Mouse (Mus musculus): ENCODE measurements around the gene Hacd4. TPM values are rescaled to one million over a fixed set of nuclear protein-coding genes. Genes with fewer than 3 reads are reported as not detected.

Gene Hacd4
- 3.1 and 3.8 TPM in 2 replicates for polyA plus RNA-seq (2014; fragmentation: Nextera tagmentation; extraction: Ambion mirVana)

DNA sequence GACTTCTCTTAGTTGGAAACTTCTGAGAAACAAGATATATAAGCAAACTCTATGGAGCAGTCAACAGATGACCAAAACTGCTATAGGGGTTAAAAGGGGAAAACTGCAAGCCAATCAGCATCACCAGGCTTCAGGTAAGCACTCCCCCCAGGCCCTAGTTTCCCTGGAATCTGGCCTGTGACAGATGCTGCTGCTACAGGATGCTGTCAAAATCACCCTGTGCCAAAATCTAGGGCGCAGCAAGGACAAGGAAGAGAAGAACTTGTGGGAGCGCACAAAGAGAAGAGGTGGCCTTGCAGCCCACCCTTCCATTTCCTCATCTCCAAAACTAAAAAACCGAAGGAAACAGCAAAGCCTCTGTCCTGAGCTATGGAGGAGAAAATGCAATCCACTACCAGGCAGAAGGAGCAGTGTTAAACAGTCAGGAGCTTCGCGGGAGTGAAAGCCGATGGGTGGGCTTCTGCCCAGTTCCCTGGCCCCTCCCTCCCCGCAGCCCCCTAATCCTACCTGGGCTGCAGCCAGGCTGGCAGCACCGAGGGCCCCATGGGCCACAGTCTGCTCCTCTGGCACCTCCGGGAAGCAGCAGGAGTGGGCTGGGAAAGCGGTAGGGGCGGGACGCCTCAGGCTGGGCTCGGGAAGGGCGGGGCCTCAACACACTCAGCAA lies at the start of gene Hacd4:
Gene Hacd4, minus strand, starts transcription at position 603 of the 664 bp plus-strand sequence.
- H3K27me3 ChIP-seq (ENCODE audit: control insufficient read depth, insufficient read depth, low read length), result no peaks in the 10 kb centered on the region
- H3K4me2 ChIP-seq (ENCODE audit: low read depth, low read length, severe bottlenecking), result peak within 1 kb of the TSS; percentile 49
- no peaks in the 10 kb centered on the region for H3K9me3 ChIP-seq (ENCODE audit: control insufficient read depth, low read length)
- H3K9ac ChIP-seq (ENCODE audit: low read length), result peak within 1 kb of the TSS; percentile 43
- no peaks in the 10 kb centered on the region for H3K36me3 ChIP-seq (ENCODE audit: control insufficient read depth, insufficient read depth, low read length)
- DNase-seq (ENCODE audit: low spot score), result peak; percentile 72
- peaks cover 4% of the 10 kb centered on the region; the same call in 1 of the 2 replicates for H3K4me1 ChIP-seq (replicated peaks; ENCODE audit: control insufficient read depth, insufficient read depth, low read length)
- H3K27ac ChIP-seq (ENCODE audit: low read depth, low read length), result no peak within 1 kb of the TSS
- 5% methylated on average over 14 of the region's 14 CpGs for WGBS
- H3K4me3 ChIP-seq (ENCODE audit: low read depth, low read length), result peak within 1 kb of the TSS; percentile 23
- ATAC-seq (replicated peaks; ENCODE audit: low FRiP score), result peak; percentile 77

DNA sequence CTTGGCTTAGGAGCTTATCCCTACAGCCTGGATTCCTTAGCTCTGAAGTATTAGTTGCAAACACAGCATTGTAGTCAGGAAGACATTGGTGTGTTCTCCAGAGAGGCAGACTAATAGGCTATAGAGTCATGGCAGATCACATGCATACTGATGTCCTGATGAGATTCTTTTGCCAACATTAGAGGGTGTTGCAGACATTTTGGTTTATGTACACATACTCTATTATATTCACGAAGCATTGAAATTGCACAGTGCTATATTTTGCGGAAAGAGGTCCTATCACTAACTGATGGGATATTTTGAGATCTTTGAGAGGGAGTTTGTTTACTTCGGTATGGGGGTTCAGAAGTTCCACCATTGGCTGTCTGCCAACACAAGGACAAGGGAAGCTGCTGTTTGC lies 49.4 kb upstream of the Hacd4 start:
- no peak overlapping the region for H3K4me3 ChIP-seq (ENCODE audit: low read depth, low read length)
- no peaks in the 10 kb centered on the region for H3K27me3 ChIP-seq (ENCODE audit: control insufficient read depth, insufficient read depth, low read length)
- no peak overlapping the region for H3K9ac ChIP-seq (ENCODE audit: low read length)
- H3K9me3 ChIP-seq (ENCODE audit: control insufficient read depth, low read length), result no peaks in the 10 kb centered on the region
- no peaks in the 10 kb centered on the region for H3K36me3 ChIP-seq (ENCODE audit: control insufficient read depth, insufficient read depth, low read length)
- H3K27ac ChIP-seq (ENCODE audit: low read depth, low read length), result no peak overlapping the region
- no peak for DNase-seq (ENCODE audit: low spot score)
- H3K4me1 ChIP-seq (replicated peaks; ENCODE audit: control insufficient read depth, insufficient read depth, low read length), result no peaks in the 10 kb centered on the region
- 89% methylated on average over 3 of the region's 3 CpGs for WGBS
- no peak for ATAC-seq (replicated peaks; ENCODE audit: low FRiP score)
- no peak overlapping the region for H3K4me2 ChIP-seq (ENCODE audit: low read depth, low read length, severe bottlenecking)

DNA sequence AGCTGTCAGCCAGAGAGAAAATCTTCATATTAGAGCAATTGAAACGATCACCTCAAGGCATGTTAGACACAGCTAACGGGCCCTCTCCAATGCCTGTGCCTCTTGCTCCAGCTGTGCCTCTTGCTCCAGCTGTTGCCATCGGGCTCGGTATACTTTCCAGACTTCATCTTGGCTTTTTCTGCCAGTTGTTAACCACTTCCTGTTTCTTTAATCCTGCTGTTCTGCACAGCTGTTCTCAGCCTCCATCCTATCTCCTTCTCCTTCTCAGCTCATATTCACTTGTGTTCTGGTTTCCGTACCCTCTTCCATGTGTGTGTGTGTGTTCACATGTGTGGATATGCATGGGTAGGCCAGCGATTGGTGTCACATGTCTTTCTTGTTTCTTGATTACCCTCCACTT lies 41.4 kb upstream of the Hacd4 start:
- 88% methylated on average over 6 of the region's 6 CpGs for WGBS
- no peak overlapping the region for H3K27ac ChIP-seq (ENCODE audit: low read depth, low read length)
- no peaks in the 10 kb centered on the region for H3K36me3 ChIP-seq (ENCODE audit: control insufficient read depth, insufficient read depth, low read length)
- no peaks in the 10 kb centered on the region for H3K9me3 ChIP-seq (ENCODE audit: control insufficient read depth, low read length)
- no peaks in the 10 kb centered on the region for H3K4me1 ChIP-seq (replicated peaks; ENCODE audit: control insufficient read depth, insufficient read depth, low read length)
- no peak for DNase-seq (ENCODE audit: low spot score)
- no peaks in the 10 kb centered on the region for H3K27me3 ChIP-seq (ENCODE audit: control insufficient read depth, insufficient read depth, low read length)
- H3K4me3 ChIP-seq (ENCODE audit: low read depth, low read length), result no peak overlapping the region
- no peak overlapping the region for H3K4me2 ChIP-seq (ENCODE audit: low read depth, low read length, severe bottlenecking)
- H3K9ac ChIP-seq (ENCODE audit: low read length), result no peak overlapping the region
- ATAC-seq (replicated peaks; ENCODE audit: low FRiP score), result no peak

DNA sequence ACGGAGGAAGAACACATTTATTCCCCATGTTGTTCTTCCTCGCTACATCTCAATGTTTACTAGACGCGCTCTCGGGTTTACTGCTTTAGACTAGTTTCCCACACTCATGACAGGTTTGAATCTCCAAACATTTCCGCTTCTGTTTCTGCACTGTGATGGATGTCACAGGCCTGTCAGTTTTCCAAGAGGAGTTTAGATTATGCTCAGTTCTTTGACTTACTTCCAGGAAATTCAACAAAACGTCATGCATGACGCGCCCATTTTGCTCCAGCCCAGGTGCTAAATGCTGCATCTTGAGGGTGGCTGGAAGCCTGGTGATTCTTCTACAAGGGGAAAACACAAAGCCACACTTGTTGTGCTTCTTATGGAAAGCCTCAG lies 40.1 kb upstream of the Hacd4 start:
- DNase-seq (ENCODE audit: low spot score) (no peak), ATAC-seq (replicated peaks; ENCODE audit: low FRiP score) (no peak)
- 93% methylated on average over 9 of the region's 9 CpGs for WGBS
- Histone ChIP-seq H3K4me1 (replicated peaks; ENCODE audit: control insufficient read depth, insufficient read depth, low read length) (no peaks in the 10 kb centered on the region), H3K4me2 (ENCODE audit: low read depth, low read length, severe bottlenecking) (no peak overlapping the region), H3K27me3 (ENCODE audit: control insufficient read depth, insufficient read depth, low read length) (no peaks in the 10 kb centered on the region), H3K36me3 (ENCODE audit: control insufficient read depth, insufficient read depth, low read length) (no peaks in the 10 kb centered on the region), H3K4me3 (ENCODE audit: low read depth, low read length) (no peak overlapping the region), H3K27ac (ENCODE audit: low read depth, low read length) (no peak overlapping the region), H3K9ac (ENCODE audit: low read length) (no peak overlapping the region), H3K9me3 (ENCODE audit: control insufficient read depth, low read length) (no peaks in the 10 kb centered on the region)

DNA sequence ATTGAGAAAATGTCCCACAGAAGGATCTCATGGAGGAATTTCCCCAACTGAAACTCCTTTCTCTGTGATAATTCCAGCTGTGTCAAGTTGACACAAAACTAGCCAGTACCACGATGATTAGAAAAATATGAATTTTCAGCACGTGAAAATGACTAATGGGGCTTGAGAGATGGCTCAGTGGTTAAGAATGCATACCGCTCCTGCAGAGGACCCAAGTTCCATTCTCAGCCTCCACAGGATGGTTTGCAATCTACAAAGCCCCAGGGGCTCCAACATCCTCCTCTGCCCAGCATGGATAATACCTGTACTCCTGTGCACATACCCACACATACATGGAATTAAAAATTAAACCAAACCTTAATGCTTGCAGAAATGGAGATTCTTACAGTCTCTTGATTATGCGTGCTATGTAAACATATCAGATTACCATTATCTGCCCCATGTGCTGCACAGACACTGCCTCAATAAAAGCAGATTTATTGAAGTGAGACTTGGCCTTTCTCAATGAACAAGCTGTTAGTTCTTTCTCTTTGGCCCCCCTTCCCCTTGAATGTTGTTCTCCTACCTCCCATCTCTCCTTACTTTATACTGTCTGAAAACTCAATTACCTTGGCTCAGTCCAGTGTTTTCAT lies 39.6 kb upstream of the Hacd4 start:
- WGBS, result 85% methylated on average over 4 of the region's 4 CpGs
- Histone ChIP-seq H3K4me2 (ENCODE audit: low read depth, low read length, severe bottlenecking) (no peak overlapping the region), H3K9ac (ENCODE audit: low read length) (no peak overlapping the region), H3K27me3 (ENCODE audit: control insufficient read depth, insufficient read depth, low read length) (no peaks in the 10 kb centered on the region), H3K4me3 (ENCODE audit: low read depth, low read length) (no peak overlapping the region), H3K9me3 (ENCODE audit: control insufficient read depth, low read length) (no peaks in the 10 kb centered on the region), H3K36me3 (ENCODE audit: control insufficient read depth, insufficient read depth, low read length) (no peaks in the 10 kb centered on the region), H3K27ac (ENCODE audit: low read depth, low read length) (no peak overlapping the region), H3K4me1 (replicated peaks; ENCODE audit: control insufficient read depth, insufficient read depth, low read length) (no peaks in the 10 kb centered on the region)
- no peak for ATAC-seq (replicated peaks; ENCODE audit: low FRiP score)
- DNase-seq (ENCODE audit: low spot score), result no peak

DNA sequence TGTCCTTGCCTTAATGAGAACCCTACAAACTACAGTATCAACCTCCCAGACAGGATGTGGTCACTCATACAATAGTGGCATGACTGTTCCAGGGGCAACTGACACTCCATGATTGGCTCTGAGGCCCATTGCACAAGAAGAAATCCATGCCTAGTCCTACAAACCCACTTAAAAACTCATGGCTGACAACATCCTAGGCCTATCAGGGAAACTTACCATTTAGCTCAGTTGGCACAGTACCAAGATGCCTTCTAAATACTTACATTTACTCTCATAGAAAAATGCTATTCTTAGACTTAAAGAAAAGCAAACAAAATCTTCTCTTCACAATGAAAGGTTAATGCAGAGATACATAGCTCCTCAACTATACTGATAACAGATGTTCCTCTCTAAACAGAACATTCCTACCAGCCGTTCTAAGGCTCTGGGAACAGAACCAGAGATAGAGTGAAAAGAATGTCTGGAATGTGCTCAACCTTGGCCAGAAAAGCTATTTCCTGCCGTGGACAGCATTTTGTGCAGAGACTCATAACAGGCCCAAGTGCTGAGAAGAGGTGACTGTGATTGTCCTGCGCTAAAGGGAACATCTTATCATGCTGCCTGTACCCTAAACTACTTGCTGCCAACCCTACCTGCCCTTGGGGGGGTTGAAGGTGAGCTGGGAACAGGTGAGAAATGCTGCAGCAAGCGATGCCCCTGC lies 37.9 kb upstream of the Hacd4 start:
- no peak overlapping the region for H3K9ac ChIP-seq (ENCODE audit: low read length)
- no peaks in the 10 kb centered on the region for H3K36me3 ChIP-seq (ENCODE audit: control insufficient read depth, insufficient read depth, low read length)
- ATAC-seq (replicated peaks; ENCODE audit: low FRiP score) (no peak), DNase-seq (ENCODE audit: low spot score) (no peak)
- H3K4me3 ChIP-seq (ENCODE audit: low read depth, low read length), result no peak overlapping the region
- no peaks in the 10 kb centered on the region for H3K9me3 ChIP-seq (ENCODE audit: control insufficient read depth, low read length)
- no peaks in the 10 kb centered on the region for H3K27me3 ChIP-seq (ENCODE audit: control insufficient read depth, insufficient read depth, low read length)
- H3K4me2 ChIP-seq (ENCODE audit: low read depth, low read length, severe bottlenecking), result no peak overlapping the region
- no peaks in the 10 kb centered on the region for H3K4me1 ChIP-seq (replicated peaks; ENCODE audit: control insufficient read depth, insufficient read depth, low read length)
- H3K27ac ChIP-seq (ENCODE audit: low read depth, low read length), result no peak overlapping the region
- WGBS, result 67% methylated on average over 4 of the region's 4 CpGs

DNA sequence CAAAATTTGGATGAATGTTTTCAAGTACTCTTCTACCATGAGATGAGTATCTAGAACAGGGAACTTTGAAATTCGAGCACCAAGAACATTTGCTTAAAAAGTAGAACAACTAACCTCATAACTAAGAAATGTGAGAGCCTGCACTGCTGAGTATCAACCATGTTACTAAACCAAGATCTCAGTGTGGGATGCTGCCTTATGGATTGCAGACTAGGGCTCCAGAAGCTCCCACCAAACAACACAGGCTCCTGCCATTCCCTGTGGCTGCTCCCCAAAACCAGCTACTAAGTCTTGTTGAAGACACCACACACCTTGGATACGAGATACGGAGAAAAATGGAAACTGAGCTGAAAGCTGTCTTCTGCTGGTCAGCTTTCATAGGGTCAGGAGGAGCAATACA lies 37.4 kb upstream of the Hacd4 start:
- no peak overlapping the region for H3K4me2 ChIP-seq (ENCODE audit: low read depth, low read length, severe bottlenecking)
- no peak for DNase-seq (ENCODE audit: low spot score)
- no peak for ATAC-seq (replicated peaks; ENCODE audit: low FRiP score)

DNA sequence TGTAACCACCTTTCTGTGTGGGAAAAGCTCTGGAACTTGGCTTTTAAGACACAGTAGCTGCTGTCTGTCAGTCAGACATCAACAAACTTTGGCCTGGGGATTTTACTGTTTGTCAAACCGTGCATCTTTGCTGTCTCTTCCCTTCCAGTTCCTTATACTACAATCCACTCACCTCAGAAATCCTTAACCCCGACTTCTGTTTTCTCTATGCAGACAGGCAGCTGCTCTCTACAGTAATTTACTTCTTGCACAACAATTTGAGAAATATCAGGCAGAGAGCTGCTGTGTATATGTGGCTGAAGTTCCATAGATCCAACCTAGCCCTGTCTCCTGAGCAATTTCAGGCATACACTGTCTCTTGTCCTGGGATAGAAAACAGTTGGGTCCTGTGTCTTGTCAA lies 32.8 kb upstream of the Hacd4 start:
- Histone ChIP-seq H3K4me2 (ENCODE audit: low read depth, low read length, severe bottlenecking) (no peak overlapping the region), H3K4me1 (replicated peaks; ENCODE audit: control insufficient read depth, insufficient read depth, low read length) (no peaks in the 10 kb centered on the region), H3K27me3 (ENCODE audit: control insufficient read depth, insufficient read depth, low read length) (no peaks in the 10 kb centered on the region), H3K9me3 (ENCODE audit: control insufficient read depth, low read length) (no peaks in the 10 kb centered on the region), H3K4me3 (ENCODE audit: low read depth, low read length) (no peak overlapping the region), H3K27ac (ENCODE audit: low read depth, low read length) (no peak overlapping the region), H3K36me3 (ENCODE audit: control insufficient read depth, insufficient read depth, low read length) (no peaks in the 10 kb centered on the region), H3K9ac (ENCODE audit: low read length) (no peak overlapping the region)
- ATAC-seq (replicated peaks; ENCODE audit: low FRiP score) (no peak), DNase-seq (ENCODE audit: low spot score) (no peak)
- 80% methylated on average over 2 of the region's 2 CpGs for WGBS

More for the DNA sequence above, 37.4 kb upstream of the Hacd4 start:
- Histone ChIP-seq H3K4me3 (ENCODE audit: low read depth, low read length) (no peak overlapping the region), H3K9ac (ENCODE audit: low read length) (no peak overlapping the region), H3K9me3 (ENCODE audit: control insufficient read depth, low read length) (no peaks in the 10 kb centered on the region), H3K36me3 (ENCODE audit: control insufficient read depth, insufficient read depth, low read length) (no peaks in the 10 kb centered on the region), H3K27ac (ENCODE audit: low read depth, low read length) (no peak overlapping the region), H3K4me1 (replicated peaks; ENCODE audit: control insufficient read depth, insufficient read depth, low read length) (no peaks in the 10 kb centered on the region), H3K27me3 (ENCODE audit: control insufficient read depth, insufficient read depth, low read length) (no peaks in the 10 kb centered on the region)
- WGBS, result 88% methylated on average over 3 of the region's 3 CpGs
